Mouse (Mus musculus) lung, embryonic 14.5 days (tissue): ENCODE measurements around the gene Frmd8. TPM values are rescaled to one million over a fixed set of nuclear protein-coding genes. Genes with fewer than 3 reads are reported as not detected.

ENCODE experiments used
- ATAC-seq: fragments of 200-750 bp; cut with Nextera tagmentation; 2 replicates; pipeline ENCODE4 v1.8.0; 2017; ENCODE audit warnings: mild to moderate bottlenecking, moderate TSS enrichment, moderate library complexity; ENCODE audit not compliant: insufficient read depth
- DNase-seq: peaks from one replicate; pipeline ENCODE4 v3.0.0-alpha.2; 2015
- H3K27ac ChIP-seq: fragments of 300-500 bp; sonication (generic); 2 replicates; pipeline ENCODE4 v1.5.1; 2014; ENCODE audit warnings: low read depth, mild to moderate bottlenecking, moderate library complexity
- H3K27me3 ChIP-seq: fragments of 300-500 bp; sonication (generic); 2 replicates; pipeline ENCODE4 v1.6.1; 2014; ENCODE audit warnings: low read length, control low read depth; ENCODE audit not compliant: insufficient read depth
- H3K36me3 ChIP-seq: fragments of 300-500 bp; sonication (generic); 2 replicates; pipeline ENCODE4 v1.6.1; 2014; ENCODE audit warnings: control low read depth; ENCODE audit not compliant: insufficient read depth
- H3K4me1 ChIP-seq: fragments of 300-500 bp; sonication (generic); 2 replicates; pipeline ENCODE4 v1.6.1; 2014; ENCODE audit warnings: antibody characterized with exemption, control low read depth; ENCODE audit not compliant: insufficient read depth
- H3K4me2 ChIP-seq: fragments of 300-500 bp; sonication (generic); 2 replicates; pipeline ENCODE4 v1.6.1; 2014; ENCODE audit warnings: mild to moderate bottlenecking
- H3K4me3 ChIP-seq: fragments of 300-500 bp; sonication (generic); 2 replicates; pipeline ENCODE4 v1.5.1; 2014; ENCODE audit warnings: low read depth, low read length
- H3K9ac ChIP-seq: fragments of 300-500 bp; sonication (generic); 2 replicates; pipeline ENCODE4 v1.6.1; 2014
- H3K9me3 ChIP-seq: fragments of 300-500 bp; sonication (generic); 2 replicates; pipeline ENCODE4 v1.6.1; 2016; ENCODE audit warnings: low read depth, low read length, control low read depth
- CTCF ChIP-seq: IDR thresholded peaks from 2 replicates; pipeline ENCODE4 v1.5.1; 2016; ENCODE audit warnings: antibody characterized with exemption, low read depth
- WGBS: fragments of 180-500 bp; shearing (Covaris S2); extraction: QIAGEN DNeasy Blood & Tissue Kit; methylation state at CpG from one replicate; pipeline ENCODE4 v1.1.7; 2014; 5-methylcytosine and 5-hydroxymethylcytosine counted together
- polyA plus RNA-seq: library from polyadenylated mRNA; unstranded; fragments of >200 nt; fragmentation: Nextera tagmentation; extraction: Ambion mirVana; gene quantifications from 2 replicates; pipeline ENCODE4 v1.2.1, GENCODE M21; 2014

Frmd8 gene
- polyA plus RNA-seq, 1 experiment from 2014 or later, result 42.2 TPM

GRCm38 (mm10) chr19:5823266-5823839, 51.7 kb downstream of the Frmd8 start:
- ATAC-seq (peak; percentile 80), DNase-seq (peak; percentile 93)
- H3K4me2 ChIP-seq, result peak overlapping the region; percentile 5; the same call in 1 of the 2 replicates
- no peaks in the 10 kb centered on the region for H3K36me3 ChIP-seq
- TF ChIP-seq CTCF, result no peak
- H3K4me3 ChIP-seq, result no peak overlapping the region
- H3K27ac ChIP-seq, result peak overlapping the region; percentile 79
- H3K27me3 ChIP-seq, result no peaks in the 10 kb centered on the region
- 17% methylated on average over 9 of the region's 9 CpGs for WGBS
- H3K4me1 ChIP-seq, result peaks cover 32% of the 10 kb centered on the region
- H3K9me3 ChIP-seq, result no peaks in the 10 kb centered on the region
- no peak overlapping the region for H3K9ac ChIP-seq

DNA sequence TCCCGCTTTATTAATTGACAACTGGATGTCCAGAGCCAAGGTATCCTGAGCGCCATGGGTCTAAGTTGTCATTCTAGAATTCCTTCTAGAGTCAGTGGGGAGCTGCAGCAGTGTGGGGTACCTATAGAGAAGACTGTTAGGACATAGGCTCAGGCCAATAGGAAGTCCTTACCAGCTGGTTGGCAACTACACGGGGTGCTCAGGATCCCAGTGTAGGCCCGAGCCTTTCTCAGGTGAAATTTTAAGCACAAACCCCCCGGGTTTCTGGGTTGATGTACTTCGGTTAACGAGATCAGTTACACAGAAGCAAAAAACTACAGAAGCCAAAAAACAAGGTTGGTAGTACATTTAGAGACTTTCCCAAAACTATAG, 52.3 kb downstream of the Frmd8 start:
- Histone ChIP-seq H3K9ac (peak overlapping the region; percentile 28; the same call in 1 of the 2 replicates), H3K36me3 (no peaks in the 10 kb centered on the region), H3K27ac (peak overlapping the region; percentile 42; the same call in 1 of the 2 replicates), H3K27me3 (no peaks in the 10 kb centered on the region), H3K4me2 (peak overlapping the region; percentile 16), H3K9me3 (no peaks in the 10 kb centered on the region), H3K4me3 (no peak overlapping the region), H3K4me1 (peaks cover 32% of the 10 kb centered on the region)
- DNase-seq (no peak), ATAC-seq (no peak)
- 57% methylated on average over 7 of the region's 7 CpGs for WGBS
- no peak for TF ChIP-seq CTCF

DNA sequence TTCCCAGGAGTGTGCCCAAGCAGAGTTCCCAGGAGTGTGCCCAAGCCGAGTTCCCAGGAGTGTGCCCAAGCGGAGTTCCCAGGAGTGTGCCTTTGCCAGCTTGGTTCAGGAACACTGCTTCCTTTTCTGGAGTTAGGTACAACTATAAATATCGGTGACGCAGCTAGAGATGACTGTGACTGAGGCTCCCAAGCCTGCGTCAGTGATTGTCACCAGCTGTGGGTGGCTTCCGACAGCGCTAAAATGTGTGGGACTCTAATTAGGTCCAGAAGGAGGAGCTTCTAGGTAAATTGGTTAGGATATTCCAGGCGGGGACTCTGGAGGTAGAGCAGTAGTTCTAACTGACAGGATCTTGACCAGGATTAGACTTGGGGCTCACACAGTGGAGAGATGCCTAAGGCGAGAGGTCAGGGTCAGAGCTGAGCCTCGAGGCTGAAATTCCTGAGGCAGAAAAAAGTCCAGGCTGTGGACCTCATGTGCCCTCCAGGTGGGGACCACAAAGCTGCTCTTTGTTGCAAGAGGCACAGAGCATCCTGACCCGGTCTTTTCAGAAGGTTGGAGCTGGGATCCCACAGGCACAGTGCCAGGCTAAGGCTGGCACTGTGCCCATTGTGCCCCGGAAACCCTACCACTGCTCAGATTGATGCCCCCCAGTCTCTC, 52.8 kb downstream of the Frmd8 start:
- no peaks in the 10 kb centered on the region for H3K36me3 ChIP-seq
- DNase-seq (peak; percentile 68), ATAC-seq (no peak)
- 28% methylated on average over 12 of the region's 12 CpGs for WGBS
- no peaks in the 10 kb centered on the region for H3K27me3 ChIP-seq
- TF ChIP-seq CTCF, result no peak
- H3K4me1 ChIP-seq, result peaks cover 32% of the 10 kb centered on the region
- no peaks in the 10 kb centered on the region for H3K9me3 ChIP-seq
- H3K4me2 ChIP-seq, result peak overlapping the region; percentile 16
- peak overlapping the region; percentile 42; the same call in 1 of the 2 replicates for H3K27ac ChIP-seq
- peak overlapping the region; percentile 28; the same call in 1 of the 2 replicates for H3K9ac ChIP-seq
- H3K4me3 ChIP-seq, result no peak overlapping the region

GRCm38 (mm10) chr19:5821847-5822173, 53.3 kb downstream of the Frmd8 start:
- no peak overlapping the region for H3K9ac ChIP-seq
- H3K9me3 ChIP-seq, result no peaks in the 10 kb centered on the region
- TF ChIP-seq CTCF, result no peak
- peaks cover 32% of the 10 kb centered on the region for H3K4me1 ChIP-seq
- WGBS, result 57% methylated on average over 5 of the region's 5 CpGs
- no peak for DNase-seq
- no peak for ATAC-seq
- H3K4me2 ChIP-seq, result no peak overlapping the region
- H3K27ac ChIP-seq, result 0 out of 2 replicates have a peak overlapping the region, but pooled peaks have one; percentile 42
- no peaks in the 10 kb centered on the region for H3K36me3 ChIP-seq
- H3K4me3 ChIP-seq, result no peak overlapping the region
- H3K27me3 ChIP-seq, result no peaks in the 10 kb centered on the region

- DNase-seq (peak; percentile 59), ATAC-seq (no peak)
- TF ChIP-seq CTCF, result peak; percentile 61
- Histone ChIP-seq H3K9me3 (no peaks in the 10 kb centered on the region), H3K36me3 (no peaks in the 10 kb centered on the region), H3K27me3 (no peaks in the 10 kb centered on the region), H3K9ac (no peak overlapping the region), H3K4me3 (no peak overlapping the region), H3K27ac (no peak overlapping the region), H3K4me2 (no peak overlapping the region), H3K4me1 (peaks cover 29% of the 10 kb centered on the region)
- WGBS, result 43% methylated on average over 12 of the region's 12 CpGs
These were observed 55.5 kb downstream of the Frmd8 start for GRCm38 (mm10) chr19:5819549-5819948.

GRCm38 (mm10) chr19:5818590-5818977, 56.5 kb downstream of the Frmd8 start:
- TF ChIP-seq CTCF, result no peak
- Histone ChIP-seq H3K9me3 (no peaks in the 10 kb centered on the region), H3K27me3 (no peaks in the 10 kb centered on the region), H3K27ac (no peak overlapping the region), H3K4me3 (no peak overlapping the region), H3K4me1 (peaks cover 20% of the 10 kb centered on the region), H3K9ac (no peak overlapping the region), H3K4me2 (no peak overlapping the region), H3K36me3 (no peaks in the 10 kb centered on the region)
- DNase-seq (no peak), ATAC-seq (no peak)
- WGBS, result 65% methylated on average over 6 of the region's 6 CpGs

GRCm38 (mm10) chr19:5817703-5818589, 57.1 kb downstream of the Frmd8 start:
- peak; percentile 68 for ATAC-seq
- Histone ChIP-seq H3K4me1 (peaks cover 13% of the 10 kb centered on the region), H3K4me3 (peak overlapping the region; percentile 17; the same call in 1 of the 2 replicates), H3K9me3 (no peaks in the 10 kb centered on the region), H3K4me2 (peak overlapping the region; percentile 60), H3K27me3 (no peaks in the 10 kb centered on the region), H3K9ac (peak overlapping the region; percentile 52), H3K36me3 (no peaks in the 10 kb centered on the region), H3K27ac (peak overlapping the region; percentile 78)
- 22% methylated on average over 21 of the region's 21 CpGs for WGBS
- TF ChIP-seq CTCF, result peak; percentile 90
- DNase-seq, result peak; percentile 93
